Mouse (Mus musculus) hindbrain, embryonic 14.5 days (tissue): ENCODE measurements around the gene Pvalb. TPM values are rescaled to one million over a fixed set of nuclear protein-coding genes. Genes with fewer than 3 reads are reported as not detected.

Experiments used
- ATAC-seq: fragments of 200-750 bp; cut with Nextera tagmentation; 2 replicates; pipeline ENCODE4 v1.8.0; 2017; ENCODE audit warnings: moderate number of reproducible peaks, mild to moderate bottlenecking, moderate TSS enrichment, moderate library complexity; ENCODE audit not compliant: low FRiP score
- DNase-seq: peaks from one replicate; pipeline ENCODE4 v3.0.0-alpha.2; 2015; ENCODE audit warnings: low spot score
- H3K27ac ChIP-seq: fragments of 300-500 bp; sonication (generic); 2 replicates; pipeline ENCODE4 v1.5.1; 2014; ENCODE audit warnings: mild to moderate bottlenecking, moderate library complexity
- H3K27me3 ChIP-seq: fragments of 300-500 bp; sonication (generic); 2 replicates; pipeline ENCODE4 v1.6.1; 2014; ENCODE audit warnings: mild to moderate bottlenecking, low read length, mixed read lengths; ENCODE audit not compliant: control insufficient read depth, insufficient read depth
- H3K36me3 ChIP-seq: fragments of 300-500 bp; sonication (generic); replicated peaks from 2 replicates; pipeline ENCODE4 v1.6.1; 2014; ENCODE audit not compliant: control insufficient read depth, insufficient read depth
- H3K4me1 ChIP-seq: fragments of 300-500 bp; sonication (generic); replicated peaks from 2 replicates; pipeline ENCODE4 v1.6.1; 2014; ENCODE audit warnings: antibody characterized with exemption, low read length, mixed read lengths; ENCODE audit not compliant: control insufficient read depth, insufficient read depth
- H3K4me2 ChIP-seq: fragments of 300-500 bp; sonication (generic); replicated peaks from 2 replicates; pipeline ENCODE4 v1.6.1; 2014; ENCODE audit warnings: mild to moderate bottlenecking, moderate library complexity
- H3K4me3 ChIP-seq: fragments of 300-500 bp; sonication (generic); replicated peaks from 2 replicates; pipeline ENCODE4 v1.5.1; 2014; ENCODE audit warnings: mild to moderate bottlenecking, low read length
- H3K9ac ChIP-seq: fragments of 300-500 bp; sonication (generic); 2 replicates; pipeline ENCODE4 v1.6.1; 2014
- H3K9me3 ChIP-seq: fragments of 300-500 bp; sonication (generic); 2 replicates; pipeline ENCODE4 v1.6.1; 2016; ENCODE audit warnings: low read length; ENCODE audit not compliant: control insufficient read depth
- WGBS: fragments of 180-500 bp; shearing (Covaris S2); extraction: QIAGEN DNeasy Blood & Tissue Kit; methylation state at CpG from one replicate; pipeline ENCODE4 v1.1.7; 2014; 5-methylcytosine and 5-hydroxymethylcytosine counted together
- polyA plus RNA-seq: library from polyadenylated mRNA; unstranded; fragments of >200 nt; fragmentation: Nextera tagmentation; extraction: Ambion mirVana; gene quantifications from 2 replicates; pipeline ENCODE4 v1.2.1, GENCODE M21; 2014

The Pvalb gene
- polyA plus RNA-seq, 1 experiment from 2014 or later = 8.7 TPM

- no peak overlapping the region for H3K27ac ChIP-seq
- no peak overlapping the region for H3K9ac ChIP-seq
- no peaks in the 10 kb centered on the region for H3K36me3 ChIP-seq
- no peaks in the 10 kb centered on the region for H3K27me3 ChIP-seq
- WGBS = 46% methylated on average over 11 of the region's 11 CpGs
- no peaks in the 10 kb centered on the region; the same call in 1 of the 2 replicates for H3K4me1 ChIP-seq
- no peak for DNase-seq
- H3K9me3 ChIP-seq = no peaks in the 10 kb centered on the region
- H3K4me2 ChIP-seq = no peak overlapping the region
- no peak for ATAC-seq
- H3K4me3 ChIP-seq = no peak overlapping the region
These were observed 53.0 kb downstream of the Pvalb start for GRCm38 (mm10) chr15:78153045-78153775.

- DNase-seq = no peak
- no peaks in the 10 kb centered on the region for H3K9me3 ChIP-seq
These were observed 57.6 kb downstream of the Pvalb start for GRCm38 (mm10) chr15:78148565-78148964.

More at GRCm38 (mm10) chr15:78148565-78148964, 57.6 kb downstream of the Pvalb start:
- WGBS = 73% methylated on average over 7 of the region's 7 CpGs
- no peak overlapping the region for H3K27ac ChIP-seq
- no peaks in the 10 kb centered on the region for H3K36me3 ChIP-seq
- no peaks in the 10 kb centered on the region for H3K27me3 ChIP-seq
- no peak overlapping the region for H3K4me2 ChIP-seq
- no peak for ATAC-seq
- H3K4me1 ChIP-seq = no peaks in the 10 kb centered on the region
- no peak overlapping the region for H3K4me3 ChIP-seq
- no peak overlapping the region for H3K9ac ChIP-seq

Other genes with a start within 250 kb of the Pvalb start
- 10.7 and 10.8 TPM in 2 replicates for gene Foxred2, start 249.7 kb downstream of the Pvalb start, polyA plus RNA-seq
- 167 and 177 TPM in 2 replicates for gene Eif3d, start 235.6 kb downstream of the Pvalb start, polyA plus RNA-seq
- gene Cacng2, start 86.4 kb downstream of the Pvalb start, polyA plus RNA-seq = 14.7 and 15.4 TPM in 2 replicates
- 105 and 108 TPM in 2 replicates for gene Ift27, start 32.3 kb downstream of the Pvalb start, polyA plus RNA-seq
- 1.5 and 2.7 TPM in 2 replicates for gene Ncf4, start 38.4 kb upstream of the Pvalb start, polyA plus RNA-seq
- 0.21 and 0.33 TPM in 2 replicates for gene Csf2rb2, start 99.3 kb upstream of the Pvalb start, polyA plus RNA-seq
- gene Csf2rb, start 119.4 kb upstream of the Pvalb start, polyA plus RNA-seq = 0.47 and 1.1 TPM in 2 replicates
- not detected in 2 replicates for gene Tex33, start 189.5 kb upstream of the Pvalb start, polyA plus RNA-seq
- gene Tst, start 199.5 kb upstream of the Pvalb start, polyA plus RNA-seq = 21.4 and 23.7 TPM in 2 replicates
- gene Mpst, start 200.0 kb upstream of the Pvalb start, polyA plus RNA-seq = 3.2 and 4.2 TPM in 2 replicates
- 134 and 141 TPM in 2 replicates for gene Kctd17, start 222.2 kb upstream of the Pvalb start, polyA plus RNA-seq